Mouse (Mus musculus): Measurements from ENCODE around the gene Mss51. TPM values are rescaled to one million over a fixed set of nuclear protein-coding genes. Genes with fewer than 3 reads are reported as not detected.

The Mss51 gene
- 1.5 and 2.4 TPM in 2 replicates for polyA plus RNA-seq (2012; rRNA removed)

DNA sequence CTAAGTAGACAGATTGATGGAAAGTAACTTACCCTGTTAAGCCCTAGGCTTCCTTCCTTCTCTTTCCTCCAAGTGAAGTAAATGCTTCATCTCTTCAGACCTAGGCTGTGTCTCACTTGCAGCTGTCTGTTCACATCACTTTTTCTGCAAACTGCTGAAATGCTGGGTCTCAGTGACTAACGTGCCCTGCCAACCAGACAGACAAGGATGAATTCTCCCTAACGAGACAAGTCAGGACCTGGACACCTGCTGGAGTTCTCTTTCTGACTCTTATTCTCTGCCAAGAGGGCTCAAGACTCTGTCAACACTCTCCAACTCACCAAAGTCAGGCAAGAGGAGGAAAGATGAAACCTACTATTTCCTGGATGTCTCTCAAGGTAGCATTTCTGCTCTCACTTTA lies at the start of gene Mss51:
Gene Mss51, minus strand, starts transcription at position 299 of the 400 bp plus-strand sequence.
- TF ChIP-seq POLR2A (IDR thresholded peaks at IDR 0.05; ENCODE audit: borderline replicate concordance, extremely low read depth, insufficient read depth, insufficient read length, poor library complexity, severe bottlenecking): no peak
- TF ChIP-seq CTCF (IDR thresholded peaks at IDR 0.05; ENCODE audit: borderline replicate concordance, extremely low read depth, insufficient read depth, insufficient read length): no peak
- DNase-seq (ENCODE audit: low read depth): no peak

DNA sequence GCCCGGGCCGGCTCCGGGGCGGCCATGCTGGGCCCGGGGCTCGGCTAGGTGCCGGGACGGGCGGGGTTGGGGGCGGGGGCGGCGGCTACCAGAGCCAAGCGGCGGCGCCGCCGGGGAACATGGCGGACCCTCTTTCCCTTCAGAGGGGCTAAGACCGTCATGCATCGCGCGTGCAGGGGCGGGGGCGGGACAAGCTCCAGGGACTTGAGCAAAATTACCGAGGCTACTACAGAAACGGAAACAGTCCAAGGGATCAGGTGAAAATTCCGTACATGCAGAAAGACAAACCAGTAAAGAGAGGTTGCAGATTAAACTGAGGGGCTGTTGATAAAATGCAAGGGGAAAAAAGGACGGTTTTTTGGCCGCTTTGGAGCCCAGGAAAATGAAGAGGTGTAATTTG lies 49.7 kb upstream of the Mss51 start, which contains the start of gene Ppp3cb:
Gene Ppp3cb, minus strand, starts transcription at position 159 of the 400 bp plus-strand sequence.
- TF ChIP-seq CTCF (IDR thresholded peaks at IDR 0.05; ENCODE audit: borderline replicate concordance, extremely low read depth, insufficient read depth, insufficient read length): no peak
- TF ChIP-seq POLR2A (IDR thresholded peaks at IDR 0.05; ENCODE audit: borderline replicate concordance, extremely low read depth, insufficient read depth, insufficient read length, poor library complexity, severe bottlenecking): peak; percentile 73; the same call in 1 of the 2 replicates
- peak; percentile 99 for DNase-seq (ENCODE audit: low read depth)

DNA sequence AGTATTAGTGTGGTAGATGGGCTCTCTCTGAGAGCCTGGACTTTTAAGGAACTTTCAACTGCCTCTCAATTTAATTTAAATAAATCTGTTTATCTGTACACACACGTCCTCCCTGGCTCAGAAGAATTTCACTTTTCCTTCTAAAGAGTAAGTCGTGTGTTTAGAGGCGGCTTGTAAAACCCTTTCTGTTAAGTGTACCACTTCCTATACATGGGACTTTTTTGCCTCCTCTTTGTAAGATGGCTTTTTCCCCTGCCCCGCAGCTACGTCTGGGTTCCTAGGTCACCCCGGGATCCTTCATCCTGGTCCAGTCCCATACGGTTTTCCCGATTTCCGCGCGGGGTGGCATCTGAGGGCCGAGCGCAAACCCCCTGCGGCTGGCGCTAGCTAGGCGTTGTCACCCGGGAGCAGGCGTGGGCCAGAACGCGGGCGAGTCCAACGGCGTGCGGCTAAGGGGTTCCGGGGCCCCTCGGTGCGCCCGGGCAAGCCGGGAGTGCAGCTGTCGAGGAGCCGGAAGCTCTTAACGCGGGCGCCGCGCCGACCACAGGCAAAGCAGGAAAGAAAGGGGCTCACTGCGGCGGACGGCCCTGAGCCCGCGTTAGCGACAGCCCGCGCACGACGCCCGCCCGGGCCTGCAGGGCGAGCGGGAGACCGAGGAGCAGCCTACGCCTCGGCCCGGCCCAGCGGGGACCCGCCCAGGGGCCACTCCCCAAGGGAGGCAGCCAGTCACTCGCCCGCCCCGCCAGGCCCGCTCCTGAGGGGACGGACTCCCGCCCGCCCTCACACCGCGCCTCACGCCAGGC lies 49.0 kb upstream of the Mss51 start:
- DNase-seq (ENCODE audit: low read depth): peak; percentile 89
- no peak for TF ChIP-seq CTCF (IDR thresholded peaks at IDR 0.05; ENCODE audit: borderline replicate concordance, extremely low read depth, insufficient read depth, insufficient read length)
- peak; percentile 69 for TF ChIP-seq POLR2A (IDR thresholded peaks at IDR 0.05; ENCODE audit: borderline replicate concordance, extremely low read depth, insufficient read depth, insufficient read length, poor library complexity, severe bottlenecking)

DNA sequence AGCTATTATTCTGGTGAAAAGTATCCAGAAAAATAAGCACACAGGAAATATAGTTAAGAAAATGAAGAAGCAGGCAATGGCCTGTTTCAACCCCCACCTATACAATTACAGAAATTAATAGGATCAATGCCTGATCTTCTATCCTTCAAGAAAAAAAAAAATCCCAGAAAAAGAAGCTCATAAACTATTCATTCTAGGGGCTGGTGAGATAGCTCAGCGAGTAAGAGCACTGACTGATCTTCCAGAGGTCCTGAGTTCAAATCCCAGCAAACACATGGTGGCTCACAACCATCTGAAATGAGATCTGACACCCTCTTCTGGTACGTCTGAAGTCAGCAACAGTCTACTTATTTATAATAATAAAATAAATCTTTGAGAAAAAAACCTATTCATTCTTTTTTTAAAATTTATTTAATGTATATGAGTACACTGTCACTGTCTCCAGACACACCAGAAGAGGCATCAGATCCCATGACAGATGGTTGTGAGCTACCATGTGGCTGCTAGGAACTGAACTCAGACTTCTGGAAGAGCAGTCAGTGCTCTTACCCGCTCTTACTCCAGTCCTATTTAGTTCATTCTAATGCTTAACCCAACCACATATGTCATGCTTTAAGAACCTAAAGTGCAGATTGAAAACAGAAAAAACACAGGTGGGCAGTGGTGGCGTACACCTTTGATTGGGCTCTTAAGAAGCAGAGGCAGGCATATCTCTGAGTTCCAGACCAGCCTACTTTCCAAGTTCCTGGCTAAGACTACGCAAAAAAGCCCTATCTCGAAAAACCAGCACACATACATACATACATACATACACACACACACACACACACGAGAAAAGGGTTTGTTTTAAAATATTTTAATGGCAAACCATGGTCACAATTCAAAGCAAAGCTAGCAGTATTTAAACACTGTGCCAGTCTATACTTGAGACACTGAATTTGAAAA lies 48.0 kb upstream of the Mss51 start:
- no peak for TF ChIP-seq CTCF (IDR thresholded peaks at IDR 0.05; ENCODE audit: borderline replicate concordance, extremely low read depth, insufficient read depth, insufficient read length)
- no peak for TF ChIP-seq POLR2A (IDR thresholded peaks at IDR 0.05; ENCODE audit: borderline replicate concordance, extremely low read depth, insufficient read depth, insufficient read length, poor library complexity, severe bottlenecking)
- DNase-seq (ENCODE audit: low read depth): peak; percentile 11

DNA sequence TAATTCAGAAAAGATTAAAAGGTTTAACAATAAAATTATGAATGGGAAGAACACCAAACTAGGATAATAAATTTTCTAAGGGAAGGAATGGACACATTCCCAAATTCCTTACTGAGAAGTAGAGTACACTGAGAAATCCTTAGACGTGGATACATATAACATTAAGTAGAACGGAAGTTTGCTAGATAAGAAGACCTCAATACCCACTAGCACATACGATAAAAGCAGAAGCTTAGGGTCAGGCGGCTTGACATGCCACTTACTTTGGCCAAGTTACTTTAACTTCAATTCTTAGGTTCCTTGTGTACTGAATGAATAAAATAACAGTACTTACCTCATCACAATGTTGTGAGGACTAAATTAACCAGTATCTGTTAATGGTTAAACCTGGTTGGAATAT lies 32.9 kb upstream of the Mss51 start:
- TF ChIP-seq CTCF (IDR thresholded peaks at IDR 0.05; ENCODE audit: borderline replicate concordance, extremely low read depth, insufficient read depth, insufficient read length) (no peak), POLR2A (IDR thresholded peaks at IDR 0.05; ENCODE audit: borderline replicate concordance, extremely low read depth, insufficient read depth, insufficient read length, poor library complexity, severe bottlenecking) (no peak)
- no peak for DNase-seq (ENCODE audit: low read depth)

DNA sequence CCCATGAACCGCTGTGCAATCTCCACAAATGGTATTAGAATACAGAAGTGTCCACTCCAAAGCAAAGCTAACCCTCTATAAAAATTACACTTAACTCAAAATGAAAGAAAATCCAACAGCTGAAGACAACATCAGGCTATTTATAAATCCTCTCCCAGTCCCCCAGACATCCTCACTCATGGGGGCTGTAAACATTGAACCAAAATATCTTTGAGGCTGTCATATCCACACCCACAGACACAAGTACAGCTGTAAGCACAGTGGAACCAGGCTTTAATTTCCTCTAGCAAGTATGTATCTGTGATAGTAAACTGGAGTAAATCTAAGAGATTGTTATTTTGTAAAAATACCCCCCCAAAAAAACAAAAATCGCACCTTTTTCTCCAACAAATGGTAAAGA lies 23.5 kb upstream of the Mss51 start:
- no peak for DNase-seq (ENCODE audit: low read depth)
- TF ChIP-seq POLR2A (IDR thresholded peaks at IDR 0.05; ENCODE audit: borderline replicate concordance, extremely low read depth, insufficient read depth, insufficient read length, poor library complexity, severe bottlenecking) (no peak), CTCF (IDR thresholded peaks at IDR 0.05; ENCODE audit: borderline replicate concordance, extremely low read depth, insufficient read depth, insufficient read length) (no peak)

DNA sequence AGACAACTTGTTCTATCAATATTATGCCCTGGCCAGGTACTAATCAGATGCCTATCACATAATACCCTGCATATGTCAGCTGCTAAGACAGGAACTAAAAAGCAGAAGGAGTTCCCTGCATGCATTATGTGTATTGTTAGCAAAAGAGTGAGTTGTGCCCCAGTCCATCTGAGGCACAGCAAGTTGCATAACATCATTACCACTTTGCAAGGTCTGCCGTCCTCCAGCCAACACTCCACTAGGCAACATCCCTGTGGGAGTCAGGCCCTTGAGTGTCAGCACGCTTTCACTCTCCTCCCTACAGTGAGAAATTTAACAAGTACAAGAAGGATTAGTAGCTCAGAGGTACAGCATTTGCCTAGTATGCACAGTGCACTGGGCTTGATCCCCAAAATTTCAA lies 11.7 kb upstream of the Mss51 start:
- TF ChIP-seq POLR2A (IDR thresholded peaks at IDR 0.05; ENCODE audit: borderline replicate concordance, extremely low read depth, insufficient read depth, insufficient read length, poor library complexity, severe bottlenecking): no peak
- no peak for TF ChIP-seq CTCF (IDR thresholded peaks at IDR 0.05; ENCODE audit: borderline replicate concordance, extremely low read depth, insufficient read depth, insufficient read length)
- no peak for DNase-seq (ENCODE audit: low read depth)

DNA sequence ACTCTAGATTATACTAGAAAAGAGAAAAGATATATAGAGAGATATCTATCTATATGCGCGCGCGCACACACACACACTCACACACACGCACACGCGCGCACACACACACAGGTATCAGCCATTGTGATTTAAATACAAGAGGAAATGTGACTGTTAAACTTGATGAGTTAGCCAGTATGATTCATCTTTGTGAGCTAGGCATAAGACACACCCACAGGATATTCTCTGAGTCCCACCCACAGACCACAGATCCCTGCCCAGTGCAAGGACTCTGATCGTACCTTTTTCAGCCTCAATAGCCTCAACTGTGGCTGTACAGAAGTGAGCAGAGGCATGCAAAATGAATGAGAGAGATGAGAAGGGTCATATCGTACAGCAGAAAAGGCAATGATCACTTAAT lies 6.3 kb upstream of the Mss51 start:
- no peak for DNase-seq (ENCODE audit: low read depth)
- no peak for TF ChIP-seq CTCF (IDR thresholded peaks at IDR 0.05; ENCODE audit: borderline replicate concordance, extremely low read depth, insufficient read depth, insufficient read length)
- TF ChIP-seq POLR2A (IDR thresholded peaks at IDR 0.05; ENCODE audit: borderline replicate concordance, extremely low read depth, insufficient read depth, insufficient read length, poor library complexity, severe bottlenecking): no peak

DNA sequence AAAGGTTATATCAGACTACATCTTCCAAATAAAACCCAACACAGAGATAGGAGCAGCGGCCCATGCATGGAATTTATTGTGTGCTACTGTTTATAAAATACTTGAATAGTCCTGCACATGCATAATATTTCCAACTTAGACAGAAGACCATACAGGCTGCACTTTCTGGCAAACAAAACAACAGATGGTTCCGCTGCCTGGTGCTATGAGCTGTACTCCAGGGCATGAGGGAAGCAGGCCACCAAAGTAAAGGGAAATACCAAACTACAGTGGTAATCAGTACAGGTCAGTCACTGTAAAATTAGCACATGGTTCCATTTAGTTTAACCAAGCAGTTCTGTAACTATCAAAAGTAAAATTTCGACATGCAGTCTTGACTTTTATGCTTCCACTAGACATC lies 3.3 kb upstream of the Mss51 start:
- peak; percentile 12 for DNase-seq (ENCODE audit: low read depth)

DNA sequence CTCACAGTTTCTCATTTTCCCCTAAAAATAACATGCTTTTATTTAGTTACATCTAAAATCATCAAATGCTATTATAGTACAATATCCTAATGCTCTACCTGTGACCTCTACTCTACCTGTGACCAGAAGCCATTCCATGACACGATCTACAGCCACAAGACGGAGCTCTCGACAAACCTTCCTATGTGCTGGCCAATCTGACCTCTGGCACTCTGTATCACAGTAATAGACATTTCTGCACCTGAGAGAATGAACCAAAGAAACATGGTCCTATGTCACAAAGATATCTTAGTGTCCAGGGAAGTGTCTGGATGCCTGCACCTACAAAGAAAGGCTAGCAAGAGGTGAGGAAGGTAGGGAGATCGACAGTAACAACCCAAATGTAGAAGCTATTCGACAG lies 10.7 kb downstream of the Mss51 start:
- no peak for TF ChIP-seq CTCF (IDR thresholded peaks at IDR 0.05; ENCODE audit: borderline replicate concordance, extremely low read depth, insufficient read depth, insufficient read length)
- no peak for TF ChIP-seq POLR2A (IDR thresholded peaks at IDR 0.05; ENCODE audit: borderline replicate concordance, extremely low read depth, insufficient read depth, insufficient read length, poor library complexity, severe bottlenecking)

More for the DNA sequence above, 3.3 kb upstream of the Mss51 start:
- no peak for TF ChIP-seq CTCF (IDR thresholded peaks at IDR 0.05; ENCODE audit: borderline replicate concordance, extremely low read depth, insufficient read depth, insufficient read length)
- TF ChIP-seq POLR2A (IDR thresholded peaks at IDR 0.05; ENCODE audit: borderline replicate concordance, extremely low read depth, insufficient read depth, insufficient read length, poor library complexity, severe bottlenecking): no peak

More for the DNA sequence above, 10.7 kb downstream of the Mss51 start:
- DNase-seq (ENCODE audit: low read depth): no peak

Data from brain, embryonic 14.5 days (tissue).